Mouse (Mus musculus): ENCODE results near the gene Polrmt.

DNA sequence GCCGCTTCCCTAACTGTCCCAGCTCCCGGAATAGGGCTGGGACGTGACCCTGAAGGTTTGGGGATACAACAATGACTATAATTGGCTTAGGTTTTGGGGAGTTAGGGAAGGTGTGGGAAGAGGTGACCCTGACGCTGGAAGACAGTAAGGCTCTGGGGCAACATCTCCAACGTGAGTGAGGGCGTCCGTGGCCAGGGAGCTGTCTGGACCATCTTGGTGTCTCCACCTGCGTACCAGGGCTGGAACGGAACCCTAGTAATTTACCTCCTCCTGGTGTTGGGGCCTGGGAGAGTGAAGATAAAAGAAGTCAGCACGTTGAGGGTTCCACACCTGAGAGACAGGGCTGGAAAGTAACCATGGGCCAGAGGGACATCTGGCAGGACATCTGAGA, 41.4 kb downstream of the Polrmt start:
- no peak for TF ChIP-seq CTCF (conservative IDR thresholded peaks at IDR 0.05; ENCODE audit: insufficient read depth, insufficient read length, low read depth, low read length)
- TF ChIP-seq POLR2A (IDR thresholded peaks at IDR 0.05; ENCODE audit: low read depth, low read length): no peak

All from kidney, adult 2 months (tissue).